Mouse (Mus musculus) limb, embryonic 15.5 days (tissue): ENCODE measurements at regions not wholly inside any gene's neighbourhood (a gene's known extent, or its start where the extent isn't known, plus 50 kb on each side); places are given as distances from the start of the nearest gene placed in this dataset.

Source experiments
- ATAC-seq: fragments of 200-750 bp; cut with Nextera tagmentation; 2 replicates; pipeline ENCODE4 v1.8.0; 2017; ENCODE audit warnings: low read depth, moderate TSS enrichment; ENCODE audit not compliant: insufficient number of reproducible peaks, low FRiP score, low TSS enrichment
- H3K27ac ChIP-seq: fragments of 300-500 bp; sonication (generic); 2 replicates; pipeline ENCODE4 v1.5.1; 2015; ENCODE audit warnings: moderate library complexity, mild to moderate bottlenecking, inconsistent platforms
- H3K27me3 ChIP-seq: fragments of 300-500 bp; sonication (generic); 2 replicates; pipeline ENCODE4 v1.6.1; 2015; ENCODE audit warnings: inconsistent platforms
- H3K36me3 ChIP-seq: fragments of 300-500 bp; sonication (generic); 2 replicates; pipeline ENCODE4 v1.6.1; 2015; ENCODE audit warnings: inconsistent platforms
- H3K4me1 ChIP-seq: fragments of 300-500 bp; sonication (generic); 2 replicates; pipeline ENCODE4 v1.6.1; 2015; ENCODE audit warnings: inconsistent platforms
- H3K4me2 ChIP-seq: fragments of 300-500 bp; sonication (generic); 2 replicates; pipeline ENCODE4 v1.6.1; 2015; ENCODE audit warnings: mild to moderate bottlenecking, inconsistent platforms
- H3K4me3 ChIP-seq: fragments of 300-500 bp; sonication (generic); 2 replicates; pipeline ENCODE4 v1.5.1; 2015; ENCODE audit warnings: mild to moderate bottlenecking, inconsistent platforms
- H3K9ac ChIP-seq: fragments of 300-500 bp; sonication (generic); 2 replicates; pipeline ENCODE4 v1.6.1; 2015; ENCODE audit warnings: inconsistent platforms
- H3K9me3 ChIP-seq: fragments of 300-500 bp; sonication (generic); 2 replicates; pipeline ENCODE4 v1.6.1; 2016; ENCODE audit warnings: inconsistent platforms
- WGBS: fragments of 180-500 bp; shearing (Covaris S2); methylation state at CpG from one replicate; pipeline ENCODE4 v1.1.7; 2015; 5-methylcytosine and 5-hydroxymethylcytosine counted together

GRCm38 (mm10) chr7:51722420-51722819, 100.6 kb downstream of the Slc17a6 start:
- Histone ChIP-seq H3K4me3 (no peak overlapping the region), H3K9me3 (no peaks in the 10 kb centered on the region), H3K4me2 (no peak overlapping the region), H3K27ac (no peak overlapping the region), H3K36me3 (no peaks in the 10 kb centered on the region), H3K27me3 (no peaks in the 10 kb centered on the region), H3K9ac (no peak overlapping the region), H3K4me1 (no peaks in the 10 kb centered on the region)
- WGBS = 45% methylated on average over 5 of the region's 5 CpGs
- ATAC-seq = no peak

GRCm38 (mm10) chr7:51723955-51724354, 102.1 kb downstream of the Slc17a6 start:
- whole genome bisulfite sequencing = 61% methylated on average over 5 of the region's 5 CpGs
- H3K4me2 ChIP-seq = no peak overlapping the region
- H3K9ac ChIP-seq = no peak overlapping the region
- no peak overlapping the region for H3K27ac ChIP-seq
- H3K36me3 ChIP-seq = no peaks in the 10 kb centered on the region
- H3K9me3 ChIP-seq = no peaks in the 10 kb centered on the region
- H3K4me3 ChIP-seq = no peak overlapping the region
- ATAC-seq = no peak
- no peaks in the 10 kb centered on the region for H3K27me3 ChIP-seq
- no peaks in the 10 kb centered on the region for H3K4me1 ChIP-seq

GRCm38 (mm10) chr7:51736285-51736684, 114.5 kb downstream of the Slc17a6 start:
- Histone ChIP-seq H3K27me3 (no peaks in the 10 kb centered on the region), H3K9me3 (no peaks in the 10 kb centered on the region), H3K36me3 (no peaks in the 10 kb centered on the region), H3K4me1 (0 out of 2 replicates have a peak, but pooled peaks cover 4% of the 10 kb centered on the region), H3K27ac (no peak overlapping the region), H3K9ac (no peak overlapping the region), H3K4me3 (no peak overlapping the region), H3K4me2 (no peak overlapping the region)
- ATAC-seq = no peak
- WGBS = 19% methylated on average over 2 of the region's 2 CpGs

- no peak overlapping the region for H3K4me3 ChIP-seq
- H3K4me1 ChIP-seq = 0 out of 2 replicates have a peak, but pooled peaks cover 4% of the 10 kb centered on the region
- 73% methylated on average over 5 of the region's 5 CpGs for WGBS
- no peaks in the 10 kb centered on the region for H3K27me3 ChIP-seq
- no peaks in the 10 kb centered on the region for H3K9me3 ChIP-seq
- no peak overlapping the region for H3K4me2 ChIP-seq
- H3K36me3 ChIP-seq = no peaks in the 10 kb centered on the region
- H3K9ac ChIP-seq = no peak overlapping the region
- no peak overlapping the region for H3K27ac ChIP-seq
- ATAC-seq = no peak
Observed at GRCm38 (mm10) chr7:51739590-51739989, 117.8 kb downstream of the Slc17a6 start.

GRCm38 (mm10) chr7:51740928-51741327, 119.1 kb downstream of the Slc17a6 start:
- WGBS = 67% methylated on average over 5 of the region's 5 CpGs
- Histone ChIP-seq H3K27ac (no peak overlapping the region), H3K4me1 (0 out of 2 replicates have a peak, but pooled peaks cover 3% of the 10 kb centered on the region), H3K9ac (no peak overlapping the region), H3K4me2 (no peak overlapping the region), H3K36me3 (no peaks in the 10 kb centered on the region), H3K4me3 (no peak overlapping the region), H3K9me3 (no peaks in the 10 kb centered on the region), H3K27me3 (no peaks in the 10 kb centered on the region)
- ATAC-seq = no peak

GRCm38 (mm10) chr7:51742720-51743119, 119.1 kb upstream of the Gas2 start:
- no peak overlapping the region for H3K4me3 ChIP-seq
- no peaks in the 10 kb centered on the region for H3K4me1 ChIP-seq
- H3K36me3 ChIP-seq = no peaks in the 10 kb centered on the region
- WGBS = 67% methylated on average over 2 of the region's 2 CpGs
- no peak overlapping the region for H3K4me2 ChIP-seq
- no peaks in the 10 kb centered on the region for H3K9me3 ChIP-seq
- no peak overlapping the region for H3K9ac ChIP-seq
- ATAC-seq = no peak
- H3K27me3 ChIP-seq = no peaks in the 10 kb centered on the region
- 0 out of 2 replicates have a peak overlapping the region, but pooled peaks have one; percentile 22 for H3K27ac ChIP-seq

- Histone ChIP-seq H3K4me2 (no peak overlapping the region), H3K4me1 (no peaks in the 10 kb centered on the region), H3K36me3 (no peaks in the 10 kb centered on the region), H3K9ac (no peak overlapping the region), H3K27me3 (no peaks in the 10 kb centered on the region), H3K9me3 (no peaks in the 10 kb centered on the region), H3K27ac (no peak overlapping the region), H3K4me3 (no peak overlapping the region)
- ATAC-seq = no peak
- WGBS = 90% methylated on average over 3 of the region's 3 CpGs
Observed at GRCm38 (mm10) chr7:51745598-51745997, 116.2 kb upstream of the Gas2 start.

- Histone ChIP-seq H3K9me3 (no peaks in the 10 kb centered on the region), H3K36me3 (no peaks in the 10 kb centered on the region), H3K4me3 (no peak overlapping the region), H3K9ac (no peak overlapping the region), H3K4me1 (no peaks in the 10 kb centered on the region), H3K27me3 (no peaks in the 10 kb centered on the region), H3K27ac (no peak overlapping the region), H3K4me2 (no peak overlapping the region)
- ATAC-seq = no peak
- 37% methylated on average over 10 of the region's 10 CpGs for WGBS
Observed at GRCm38 (mm10) chr7:51748633-51749303, 113.0 kb upstream of the Gas2 start.

GRCm38 (mm10) chr7:51749304-51750129, 112.3 kb upstream of the Gas2 start:
- no peaks in the 10 kb centered on the region for H3K27me3 ChIP-seq
- no peaks in the 10 kb centered on the region for H3K9me3 ChIP-seq
- no peak overlapping the region for H3K4me2 ChIP-seq
- 69% methylated on average over 14 of the region's 14 CpGs for WGBS
- no peak for ATAC-seq
- no peak overlapping the region for H3K27ac ChIP-seq
- peaks cover 3% of the 10 kb centered on the region; the same call in 1 of the 2 replicates for H3K4me1 ChIP-seq
- no peak overlapping the region for H3K4me3 ChIP-seq
- H3K36me3 ChIP-seq = no peaks in the 10 kb centered on the region
- no peak overlapping the region for H3K9ac ChIP-seq

- WGBS = 92% methylated on average over 1 of the region's 1 CpGs
Observed at GRCm38 (mm10) chr7:51750271-51750670, 111.5 kb upstream of the Gas2 start.

GRCm38 (mm10) chr7:51753062-51753461, 108.8 kb upstream of the Gas2 start:
- H3K4me3 ChIP-seq = no peak overlapping the region
- H3K36me3 ChIP-seq = no peaks in the 10 kb centered on the region
- no peaks in the 10 kb centered on the region for H3K27me3 ChIP-seq
- H3K4me1 ChIP-seq = peaks cover 3% of the 10 kb centered on the region; the same call in 1 of the 2 replicates
- WGBS = 75% methylated on average over 11 of the region's 11 CpGs
- H3K27ac ChIP-seq = peak overlapping the region; percentile 40
- no peak overlapping the region for H3K9ac ChIP-seq
- H3K9me3 ChIP-seq = no peaks in the 10 kb centered on the region
- ATAC-seq = no peak
- no peak overlapping the region for H3K4me2 ChIP-seq

More at GRCm38 (mm10) chr7:51750271-51750670, 111.5 kb upstream of the Gas2 start:
- H3K4me2 ChIP-seq = no peak overlapping the region
- H3K27me3 ChIP-seq = no peaks in the 10 kb centered on the region
- no peak overlapping the region for H3K4me3 ChIP-seq
- no peak overlapping the region for H3K9ac ChIP-seq
- H3K9me3 ChIP-seq = no peaks in the 10 kb centered on the region
- H3K36me3 ChIP-seq = no peaks in the 10 kb centered on the region
- no peak overlapping the region for H3K27ac ChIP-seq
- H3K4me1 ChIP-seq = peaks cover 3% of the 10 kb centered on the region; the same call in 1 of the 2 replicates
- ATAC-seq = no peak

GRCm38 (mm10) chr7:51754208-51754888, 107.5 kb upstream of the Gas2 start:
- ATAC-seq = no peak
- Histone ChIP-seq H3K9ac (no peak overlapping the region), H3K4me1 (peaks cover 6% of the 10 kb centered on the region), H3K27ac (peak overlapping the region; percentile 58; the same call in 1 of the 2 replicates), H3K27me3 (no peaks in the 10 kb centered on the region), H3K4me2 (no peak overlapping the region), H3K4me3 (no peak overlapping the region), H3K36me3 (no peaks in the 10 kb centered on the region), H3K9me3 (no peaks in the 10 kb centered on the region)
- 49% methylated on average over 13 of the region's 13 CpGs for WGBS
